Mouse (Mus musculus): ENCODE data around the gene Retreg3. TPM values are rescaled to one million over a fixed set of nuclear protein-coding genes. Genes with fewer than 3 reads are reported as not detected.

Gene Retreg3
- polyA plus RNA-seq (2014; fragmentation: Nextera tagmentation; extraction: Ambion mirVana), result 10.4 and 12.1 TPM in 2 replicates

GRCm38 (mm10) chr11:101119761-101120544 lies at the start of gene Retreg3, which contains the start of gene Tubg1:
Retreg3 (minus strand) TSS chr11:101119893.
Tubg1 (plus strand) TSS chr11:101119938.
- H3K36me3 ChIP-seq (ENCODE audit: control insufficient read depth, insufficient read depth, low read length), result peaks cover 29% of the 10 kb centered on the region; the same call in 1 of the 2 replicates
- peak within 1 kb of the TSS; percentile 91 for H3K4me3 ChIP-seq (ENCODE audit: low read depth, low read length)
- DNase-seq (ENCODE audit: low spot score) (peak; percentile 99), ATAC-seq (ENCODE audit: low read depth) (peak; percentile 97)
- H3K9ac ChIP-seq (ENCODE audit: low read depth, low read length), result peak within 1 kb of the TSS; percentile 86
- peak within 1 kb of the TSS; percentile 91 for H3K4me2 ChIP-seq (ENCODE audit: low read depth, low read length)
- H3K27ac ChIP-seq (replicated peaks; ENCODE audit: low read depth, low read length), result peak within 1 kb of the TSS; percentile 88
- under 1% methylated on average over 43 of the region's 61 CpGs for WGBS
- no peaks in the 10 kb centered on the region for H3K27me3 ChIP-seq (replicated peaks; ENCODE audit: control insufficient read depth, insufficient read depth, low read length)
- H3K4me1 ChIP-seq (ENCODE audit: control insufficient read depth, insufficient read depth, low read length), result peaks cover 18% of the 10 kb centered on the region
- no peaks in the 10 kb centered on the region for H3K9me3 ChIP-seq (ENCODE audit: control insufficient read depth, low read length)

- WGBS, result 68% methylated on average over 18 of the region's 18 CpGs
- Histone ChIP-seq H3K27ac (replicated peaks; ENCODE audit: low read depth, low read length) (no peak overlapping the region), H3K36me3 (ENCODE audit: control insufficient read depth, insufficient read depth, low read length) (peaks cover 44% of the 10 kb centered on the region), H3K9me3 (ENCODE audit: control insufficient read depth, low read length) (no peaks in the 10 kb centered on the region), H3K9ac (ENCODE audit: low read depth, low read length) (no peak overlapping the region), H3K4me2 (ENCODE audit: low read depth, low read length) (peak overlapping the region; percentile 84), H3K4me1 (ENCODE audit: control insufficient read depth, insufficient read depth, low read length) (peaks cover 32% of the 10 kb centered on the region), H3K4me3 (ENCODE audit: low read depth, low read length) (peak overlapping the region; percentile 84; the same call in 1 of the 2 replicates), H3K27me3 (replicated peaks; ENCODE audit: control insufficient read depth, insufficient read depth, low read length) (peaks cover 69% of the 10 kb centered on the region)
- ATAC-seq (ENCODE audit: low read depth) (no peak), DNase-seq (ENCODE audit: low spot score) (no peak)
Observed at GRCm38 (mm10) chr11:101168301-101168980, 48.7 kb upstream of the Retreg3 start.

GRCm38 (mm10) chr11:101167963-101168300 lies 48.2 kb upstream of the Retreg3 start:
- peaks cover 26% of the 10 kb centered on the region for H3K4me1 ChIP-seq (ENCODE audit: control insufficient read depth, insufficient read depth, low read length)
- 61% methylated on average over 8 of the region's 8 CpGs for WGBS
- peaks cover 49% of the 10 kb centered on the region for H3K36me3 ChIP-seq (ENCODE audit: control insufficient read depth, insufficient read depth, low read length)
- peaks cover 74% of the 10 kb centered on the region for H3K27me3 ChIP-seq (replicated peaks; ENCODE audit: control insufficient read depth, insufficient read depth, low read length)
- H3K4me3 ChIP-seq (ENCODE audit: low read depth, low read length), result no peak overlapping the region
- no peaks in the 10 kb centered on the region for H3K9me3 ChIP-seq (ENCODE audit: control insufficient read depth, low read length)
- DNase-seq (ENCODE audit: low spot score) (no peak), ATAC-seq (ENCODE audit: low read depth) (no peak)
- H3K27ac ChIP-seq (replicated peaks; ENCODE audit: low read depth, low read length), result no peak overlapping the region
- H3K4me2 ChIP-seq (ENCODE audit: low read depth, low read length), result no peak overlapping the region
- H3K9ac ChIP-seq (ENCODE audit: low read depth, low read length), result no peak overlapping the region

- Histone ChIP-seq H3K9me3 (ENCODE audit: control insufficient read depth, low read length) (no peaks in the 10 kb centered on the region), H3K36me3 (ENCODE audit: control insufficient read depth, insufficient read depth, low read length) (peaks cover 55% of the 10 kb centered on the region), H3K9ac (ENCODE audit: low read depth, low read length) (no peak overlapping the region), H3K4me1 (ENCODE audit: control insufficient read depth, insufficient read depth, low read length) (peaks cover 21% of the 10 kb centered on the region), H3K4me2 (ENCODE audit: low read depth, low read length) (no peak overlapping the region), H3K27ac (replicated peaks; ENCODE audit: low read depth, low read length) (no peak overlapping the region), H3K27me3 (replicated peaks; ENCODE audit: control insufficient read depth, insufficient read depth, low read length) (peaks cover 78% of the 10 kb centered on the region), H3K4me3 (ENCODE audit: low read depth, low read length) (no peak overlapping the region)
- ATAC-seq (ENCODE audit: low read depth) (no peak), DNase-seq (ENCODE audit: low spot score) (no peak)
- WGBS, result 66% methylated on average over 19 of the region's 19 CpGs
Observed at GRCm38 (mm10) chr11:101167211-101167962, 47.7 kb upstream of the Retreg3 start.

- H3K9ac ChIP-seq (ENCODE audit: low read depth, low read length), result no peak overlapping the region
- peaks cover 78% of the 10 kb centered on the region for H3K27me3 ChIP-seq (replicated peaks; ENCODE audit: control insufficient read depth, insufficient read depth, low read length)
- no peaks in the 10 kb centered on the region for H3K9me3 ChIP-seq (ENCODE audit: control insufficient read depth, low read length)
- H3K36me3 ChIP-seq (ENCODE audit: control insufficient read depth, insufficient read depth, low read length), result peaks cover 63% of the 10 kb centered on the region
- H3K27ac ChIP-seq (replicated peaks; ENCODE audit: low read depth, low read length), result no peak overlapping the region
- H3K4me2 ChIP-seq (ENCODE audit: low read depth, low read length), result no peak overlapping the region
- ATAC-seq (ENCODE audit: low read depth) (no peak), DNase-seq (ENCODE audit: low spot score) (no peak)
- WGBS, result 53% methylated on average over 14 of the region's 14 CpGs
- peaks cover 18% of the 10 kb centered on the region for H3K4me1 ChIP-seq (ENCODE audit: control insufficient read depth, insufficient read depth, low read length)
- H3K4me3 ChIP-seq (ENCODE audit: low read depth, low read length), result no peak overlapping the region
Observed at GRCm38 (mm10) chr11:101166357-101166756, 46.7 kb upstream of the Retreg3 start.

- H3K27me3 ChIP-seq (replicated peaks; ENCODE audit: control insufficient read depth, insufficient read depth, low read length), result peaks cover 74% of the 10 kb centered on the region
- DNase-seq (ENCODE audit: low spot score), result peak; percentile 80
- peaks cover 66% of the 10 kb centered on the region for H3K36me3 ChIP-seq (ENCODE audit: control insufficient read depth, insufficient read depth, low read length)
Observed at GRCm38 (mm10) chr11:101164677-101165580, 45.2 kb upstream of the Retreg3 start.

GRCm38 (mm10) chr11:101164351-101164665 lies 44.6 kb upstream of the Retreg3 start:
- DNase-seq (ENCODE audit: low spot score), result no peak
- peaks cover 66% of the 10 kb centered on the region for H3K36me3 ChIP-seq (ENCODE audit: control insufficient read depth, insufficient read depth, low read length)
- 11% methylated on average over 20 of the region's 21 CpGs for WGBS
- H3K27me3 ChIP-seq (replicated peaks; ENCODE audit: control insufficient read depth, insufficient read depth, low read length), result peaks cover 68% of the 10 kb centered on the region
- H3K9ac ChIP-seq (ENCODE audit: low read depth, low read length), result peak overlapping the region; percentile 55
- H3K4me1 ChIP-seq (ENCODE audit: control insufficient read depth, insufficient read depth, low read length), result peaks cover 14% of the 10 kb centered on the region
- H3K4me2 ChIP-seq (ENCODE audit: low read depth, low read length), result peak overlapping the region; percentile 63
- no peaks in the 10 kb centered on the region for H3K9me3 ChIP-seq (ENCODE audit: control insufficient read depth, low read length)
- ATAC-seq (ENCODE audit: low read depth), result no peak
- H3K27ac ChIP-seq (replicated peaks; ENCODE audit: low read depth, low read length), result no peak overlapping the region
- peak overlapping the region; percentile 39 for H3K4me3 ChIP-seq (ENCODE audit: low read depth, low read length)

More at GRCm38 (mm10) chr11:101164677-101165580, 45.2 kb upstream of the Retreg3 start:
- peaks cover 18% of the 10 kb centered on the region for H3K4me1 ChIP-seq (ENCODE audit: control insufficient read depth, insufficient read depth, low read length)
- H3K4me2 ChIP-seq (ENCODE audit: low read depth, low read length), result peak overlapping the region; percentile 63
- 27% methylated on average over 35 of the region's 35 CpGs for WGBS
- no peaks in the 10 kb centered on the region for H3K9me3 ChIP-seq (ENCODE audit: control insufficient read depth, low read length)
- no peak overlapping the region for H3K9ac ChIP-seq (ENCODE audit: low read depth, low read length)
- H3K4me3 ChIP-seq (ENCODE audit: low read depth, low read length), result peak overlapping the region; percentile 39; the same call in 1 of the 2 replicates
- no peak overlapping the region for H3K27ac ChIP-seq (replicated peaks; ENCODE audit: low read depth, low read length)
- peak; percentile 60; the same call in 1 of the 2 replicates for ATAC-seq (ENCODE audit: low read depth)
